In genomic region chr5:129586016-129586415, GRCm38 (mm10) we compare ENCODE assay signal across 8 mouse cellular contexts. TPM values are rescaled to one million over a fixed set of nuclear protein-coding genes. Genes with fewer than 3 reads are reported as not detected.
DNase-seq lines count a peak whose midpoint lies in the region; ATAC-seq lines count a peak whose summit lies in the region.

No protein-coding gene starts in this region.

- 0% methylated on average over 16 of the region's 17 CpGs for WGBS in hindbrain, embryonic 11.5 days

- H3K9me3 ChIP-seq in hindbrain, embryonic 11.5 days (ENCODE audit: control insufficient read depth, low read length): no peaks in the 10 kb centered on the region

- peak; percentile 90 for DNase-seq in R1 (ENCODE audit: low read depth, low spot score)
- DNase-seq in cerebellum, adult 8-10 months: peak; percentile 91
- DNase-seq in forelimb bud, embryonic 11.5 days (ENCODE audit: low read depth, low spot score): peak; percentile 82
- DNase-seq in hindbrain, embryonic 11.5 days (ENCODE audit: low spot score): peak; percentile 97
- peak; percentile 92 to 93 for DNase-seq in layer of hippocampus, postnatal 25 days (ENCODE audit: extremely low spot score in 1 of 2, low spot score in 1 of 2)
- DNase-seq in lung, postnatal 25 days (ENCODE audit: low spot score): peak; percentile 76
- peak; percentile 78 for DNase-seq in retina, postnatal 7 days (ENCODE audit: low read depth, low spot score)
- DNase-seq in urinary bladder, adult 18-20 months (ENCODE audit: low spot score in 2 of 2): peak; percentile 45 to 81

- H3K4me1 ChIP-seq in hindbrain, embryonic 11.5 days (replicated peaks; ENCODE audit: control insufficient read depth, insufficient read depth, low read length): peaks cover 7% of the 10 kb centered on the region; the same call in 1 of the 2 replicates

- ATAC-seq in hindbrain, embryonic 11.5 days (ENCODE audit: low FRiP score): peak; percentile 63

- peak overlapping the region; percentile 52 for H3K9ac ChIP-seq in hindbrain, embryonic 11.5 days (ENCODE audit: low read depth, low read length)

- H3K27me3 ChIP-seq in hindbrain, embryonic 11.5 days (ENCODE audit: control insufficient read depth, insufficient read depth, low read length): peaks cover 9% of the 10 kb centered on the region

- peak overlapping the region; percentile 48; the same call in 1 of the 2 replicates for H3K27ac ChIP-seq in hindbrain, embryonic 11.5 days (ENCODE audit: low read depth, low read length)

- H3K4me2 ChIP-seq in hindbrain, embryonic 11.5 days (replicated peaks; ENCODE audit: low read depth, low read length): peak overlapping the region; percentile 99

- H3K36me3 ChIP-seq in hindbrain, embryonic 11.5 days (ENCODE audit: control insufficient read depth, insufficient read depth, low read length): no peaks in the 10 kb centered on the region

- H3K4me3 ChIP-seq in hindbrain, embryonic 11.5 days (ENCODE audit: low read depth, low read length): peak overlapping the region; percentile 79; the same call in 1 of the 2 replicates

RNA-seq across cellular contexts. Expression of gene Mmp17, which starts 2.0 kb away (rescaled TPM):
- polyA plus RNA-seq in hindbrain, embryonic 11.5 days (2014; fragmentation: Nextera tagmentation; extraction: Ambion mirVana): 2.7 and 2.9 TPM in 2 replicates
- total RNA-seq in layer of hippocampus, postnatal 25 days (2021): 100 to 1,000 TPM; 125 to 126 TPM

Comparison
In these comparisons a context has a peak if more than half of its experiments do, and no peak if none do; other contexts are left out.
1. Peak in every context shown above with its lines: DNase-seq, ATAC-seq, H3K4me3 ChIP-seq and H3K27ac ChIP-seq.